Mouse (Mus musculus) MEL (cell line): Measurements from ENCODE around the gene Tigd4. TPM values are rescaled to one million over a fixed set of nuclear protein-coding genes. Genes with fewer than 3 reads are reported as not detected.

Experiments
- DNase-seq: peaks from one replicate; pipeline ENCODE4 v3.0.0; 2011; ENCODE audit warnings: low read depth, low spot score
- H3K27ac ChIP-seq: 2 replicates; pipeline ENCODE4 v1.5.1; 2012; ENCODE audit warnings: low read depth, mild to moderate bottlenecking, control low read depth, low read length, moderate library complexity; ENCODE audit not compliant: control insufficient read depth
- H3K27me3 ChIP-seq, 2 experiments: fragments of 150-350 bp in 1 of 2; sonication (generic) in 1 of 2; 2 replicates each; pipeline ENCODE4 v1.6.1; 2012; ENCODE audit warnings: low read length in 2 of 2, mild to moderate bottlenecking in 2 of 2, improper control_type of control experiment in 1 of 2, moderate library complexity in 1 of 2; ENCODE audit not compliant: insufficient read depth in 2 of 2, control insufficient read depth in 1 of 2
- H3K36me3 ChIP-seq, 2 experiments: 2 replicates each; pipeline ENCODE4 v1.6.1; 2012 to 2014; ENCODE audit warnings: low read length in 2 of 2, improper control_type of control experiment in 1 of 2, inconsistent platforms in 1 of 2, mild to moderate bottlenecking in 1 of 2; ENCODE audit not compliant: insufficient read depth in 2 of 2, control insufficient read depth in 1 of 2
- H3K4me1 ChIP-seq, 2 experiments: fragments of 150-350 bp in 1 of 2; sonication (generic) in 1 of 2; 2 replicates each; pipeline ENCODE4 v1.6.1; 2012; ENCODE audit warnings: low read length in 2 of 2, improper control_type of control experiment in 1 of 2, mild to moderate bottlenecking in 1 of 2; ENCODE audit not compliant: insufficient read depth in 2 of 2, control insufficient read depth in 1 of 2
- H3K4me3 ChIP-seq, 2 experiments: fragments of 150-350 bp in 1 of 2; sonication (generic) in 1 of 2; 2 replicates each; pipeline ENCODE4 v1.5.1; 2012; ENCODE audit warnings: low read depth in 2 of 2, low read length in 2 of 2, mild to moderate bottlenecking in 2 of 2, moderate library complexity in 2 of 2, control low read depth in 1 of 2, improper control_type of control experiment in 1 of 2; ENCODE audit not compliant: control insufficient read depth in 1 of 2, insufficient read depth in 1 of 2
- H3K79me2 ChIP-seq: 2 replicates; pipeline ENCODE4 v1.6.1; 2012; ENCODE audit warnings: mild to moderate bottlenecking, low read length, moderate library complexity; ENCODE audit not compliant: control insufficient read depth, poor library complexity, insufficient read depth
- H3K9ac ChIP-seq: 2 replicates; pipeline ENCODE4 v1.6.1; 2012; ENCODE audit warnings: low read depth, mild to moderate bottlenecking, control low read depth, low read length, moderate library complexity; ENCODE audit not compliant: control insufficient read depth, poor library complexity, severe bottlenecking
- H3K9me3 ChIP-seq: fragments of 150-350 bp; sonication (generic); replicated peaks from 2 replicates; pipeline ENCODE4 v1.6.1; 2012; ENCODE audit warnings: mild to moderate bottlenecking, low read length, improper control_type of control experiment, moderate library complexity; ENCODE audit not compliant: insufficient read depth
- BHLHE40 ChIP-seq: IDR thresholded peaks from 2 replicates; pipeline ENCODE4 v1.6.1; 2012; ENCODE audit warnings: low read depth, mild to moderate bottlenecking, inconsistent platforms, low read length, improper control_type of control experiment, borderline replicate concordance
- CHD1 ChIP-seq: IDR thresholded peaks from 2 replicates; pipeline ENCODE4 v1.6.1; 2012; ENCODE audit warnings: low read depth, mild to moderate bottlenecking, inconsistent platforms, low read length, improper control_type of control experiment
- CHD2 ChIP-seq: IDR thresholded peaks from 2 replicates; pipeline ENCODE4 v1.6.1; 2011; ENCODE audit warnings: low read length, improper control_type of control experiment
- CTCF ChIP-seq, 3 experiments: IDR thresholded peaks in 2 of 3; conservative IDR thresholded peaks in 1 of 3; 2 replicates each; pipeline ENCODE4 v1.5.1; 2011 to 2012; ENCODE audit warnings: low read length in 3 of 3, low read depth in 2 of 3, mild to moderate bottlenecking in 2 of 3, improper control_type of control experiment in 1 of 3, inconsistent platforms in 1 of 3, mixed read lengths in 1 of 3, moderate library complexity in 1 of 3; ENCODE audit not compliant: control insufficient read depth in 1 of 3, insufficient read depth in 1 of 3, poor library complexity in 1 of 3, severe bottlenecking in 1 of 3
- ELF1 ChIP-seq: IDR thresholded peaks from 2 replicates; pipeline ENCODE4 v1.6.1; 2014; ENCODE audit warnings: low read depth, mild to moderate bottlenecking, inconsistent platforms, low read length, improper control_type of control experiment, moderate library complexity
- EP300 ChIP-seq, 2 experiments: IDR thresholded peaks; 2 replicates each; pipeline ENCODE4 v1.6.1; 2011; ENCODE audit warnings: improper control_type of control experiment in 2 of 2, low read length in 2 of 2, low read depth in 1 of 2, mild to moderate bottlenecking in 1 of 2
- ETS1 ChIP-seq: IDR thresholded peaks from 2 replicates; pipeline ENCODE4 v1.6.1; 2012; ENCODE audit warnings: low read depth, mild to moderate bottlenecking, inconsistent platforms, low read length, improper control_type of control experiment, moderate library complexity
- GABPA ChIP-seq: IDR thresholded peaks from 2 replicates; pipeline ENCODE4 v1.6.1; 2012; ENCODE audit warnings: low read depth, mild to moderate bottlenecking, inconsistent platforms, low read length, improper control_type of control experiment, moderate library complexity
- GATA1 ChIP-seq: IDR thresholded peaks from 2 replicates; pipeline ENCODE4 v1.6.1; 2011; ENCODE audit warnings: low read depth, low read length, improper control_type of control experiment
- HCFC1 ChIP-seq: IDR thresholded peaks from 2 replicates; pipeline ENCODE4 v1.6.1; 2012; ENCODE audit warnings: low read depth, mild to moderate bottlenecking, inconsistent platforms, low read length, improper control_type of control experiment, moderate library complexity
- JUND ChIP-seq: IDR thresholded peaks from 2 replicates; pipeline ENCODE4 v1.6.1; 2011; ENCODE audit warnings: low read depth, mild to moderate bottlenecking, improper control_type of control experiment, low read length
- KAT2A ChIP-seq: conservative IDR thresholded peaks from 2 replicates; pipeline ENCODE4 v1.6.1; 2012; ENCODE audit warnings: low read depth, low read length, improper control_type of control experiment, inconsistent platforms
- MAFK ChIP-seq: IDR thresholded peaks from 2 replicates; pipeline ENCODE4 v1.6.1; 2011; ENCODE audit warnings: low read depth, mild to moderate bottlenecking, low read length, improper control_type of control experiment, borderline replicate concordance
- MAX ChIP-seq: IDR thresholded peaks from 2 replicates; pipeline ENCODE4 v1.6.1; 2011; ENCODE audit warnings: low read length, improper control_type of control experiment
- MAZ ChIP-seq: IDR thresholded peaks from 2 replicates; pipeline ENCODE4 v1.6.1; 2012; ENCODE audit warnings: low read depth, mild to moderate bottlenecking, inconsistent platforms, low read length, improper control_type of control experiment
- MEF2A ChIP-seq: IDR thresholded peaks from 2 replicates; pipeline ENCODE4 v1.6.1; 2014; ENCODE audit warnings: low read depth, mild to moderate bottlenecking, inconsistent platforms, low read length, improper control_type of control experiment; ENCODE audit not compliant: poor library complexity, insufficient replicate concordance, severe bottlenecking; ENCODE audit errors: extremely low read depth
- MXI1 ChIP-seq: IDR thresholded peaks from 2 replicates; pipeline ENCODE4 v1.6.1; 2011; ENCODE audit warnings: mild to moderate bottlenecking, low read depth, low read length, improper control_type of control experiment
- MYB ChIP-seq: IDR thresholded peaks from 2 replicates; pipeline ENCODE4 v1.6.1; 2011; ENCODE audit warnings: mild to moderate bottlenecking, low read depth, low read length, improper control_type of control experiment
- MYC ChIP-seq: IDR thresholded peaks from 2 replicates; pipeline ENCODE4 v1.6.1; 2011; ENCODE audit warnings: low read depth, mild to moderate bottlenecking, low read length, improper control_type of control experiment, moderate library complexity
- NELFE ChIP-seq: IDR thresholded peaks from 2 replicates; pipeline ENCODE4 v1.6.1; 2011; ENCODE audit warnings: low read depth, low read length, improper control_type of control experiment
- NRF1 ChIP-seq: IDR thresholded peaks from 2 replicates; pipeline ENCODE4 v1.6.1; 2014; ENCODE audit warnings: low read depth, mild to moderate bottlenecking, inconsistent platforms, low read length, improper control_type of control experiment, moderate library complexity; ENCODE audit not compliant: poor library complexity, insufficient read depth, severe bottlenecking
- POLR2A ChIP-seq, 2 experiments: IDR thresholded peaks; 2 replicates each; pipeline ENCODE4 v1.6.1; 2011 to 2012; ENCODE audit warnings: low read length in 2 of 2, mild to moderate bottlenecking in 2 of 2, control low read depth in 1 of 2, improper control_type of control experiment in 1 of 2, low read depth in 1 of 2, moderate library complexity in 1 of 2; ENCODE audit not compliant: control insufficient read depth in 1 of 2, insufficient read depth in 1 of 2, poor library complexity in 1 of 2
- POLR2AphosphoS5 ChIP-seq: IDR thresholded peaks from 2 replicates; pipeline ENCODE4 v1.6.1; 2012; ENCODE audit warnings: low read depth, borderline replicate concordance, mild to moderate bottlenecking, inconsistent platforms, low read length, moderate library complexity, mixed read lengths
- SIN3A ChIP-seq: IDR thresholded peaks from 2 replicates; pipeline ENCODE4 v1.6.1; 2012; ENCODE audit warnings: low read length, improper control_type of control experiment, inconsistent platforms
- TAL1 ChIP-seq: IDR thresholded peaks from 2 replicates; pipeline ENCODE4 v1.6.1; 2012; ENCODE audit warnings: mild to moderate bottlenecking, inconsistent platforms, low read length, moderate library complexity, mixed read lengths
- TBP ChIP-seq: IDR thresholded peaks from 2 replicates; pipeline ENCODE4 v1.8.0; 2011; ENCODE audit warnings: low read depth, low read length, improper control_type of control experiment
- TCF12 ChIP-seq: IDR thresholded peaks from 2 replicates; pipeline ENCODE4 v1.6.1; 2014; ENCODE audit warnings: low read depth, mild to moderate bottlenecking, inconsistent platforms, low read length, improper control_type of control experiment, moderate library complexity
- UBTF ChIP-seq: IDR thresholded peaks from 2 replicates; pipeline ENCODE4 v1.6.1; 2012; ENCODE audit warnings: low read depth, mild to moderate bottlenecking, inconsistent platforms, low read length, improper control_type of control experiment, moderate library complexity, borderline replicate concordance; ENCODE audit not compliant: insufficient read depth
- USF2 ChIP-seq, 2 experiments: IDR thresholded peaks; 2 replicates each; pipeline ENCODE4 v1.6.1; 2011 to 2012; ENCODE audit warnings: improper control_type of control experiment in 2 of 2, low read length in 2 of 2, borderline replicate concordance in 1 of 2, inconsistent platforms in 1 of 2, low read depth in 1 of 2, mild to moderate bottlenecking in 1 of 2; ENCODE audit not compliant: insufficient read depth in 1 of 2
- ZC3H11A ChIP-seq: IDR thresholded peaks from 2 replicates; pipeline ENCODE4 v1.6.1; 2012; ENCODE audit warnings: low read depth, mild to moderate bottlenecking, inconsistent platforms, low read length, improper control_type of control experiment
- ZKSCAN1 ChIP-seq: IDR thresholded peaks from 2 replicates; pipeline ENCODE4 v1.6.1; 2012; ENCODE audit warnings: low read depth, mild to moderate bottlenecking, inconsistent platforms, low read length, improper control_type of control experiment, moderate library complexity
- ZMIZ1 ChIP-seq: IDR thresholded peaks from 2 replicates; pipeline ENCODE4 v1.6.1; 2012; ENCODE audit warnings: low read depth, mild to moderate bottlenecking, inconsistent platforms, low read length, improper control_type of control experiment, moderate library complexity
- ZNF384 ChIP-seq: IDR thresholded peaks from 2 replicates; pipeline ENCODE4 v1.6.1; 2012; ENCODE audit warnings: low read depth, mild to moderate bottlenecking, inconsistent platforms, low read length, improper control_type of control experiment
- polyA plus RNA-seq, 2 experiments: library from polyadenylated mRNA; stranded (reverse) in 1 of 2; unstranded in 1 of 2; fragments of >175 nt in 1 of 2; fragments of >200 nt in 1 of 2; gene quantifications; 2 replicates each; pipeline versions ENCODE4 v1.2.1 to v1.2.4; 2012; ENCODE audit warnings: low replicate concordance in 2 of 2, low read depth in 1 of 2; ENCODE audit not compliant: insufficient read length in 2 of 2, insufficient read depth in 1 of 2, missing spikeins in 1 of 2
- total RNA-seq: library from RNA; depleted of rRNA; stranded (reverse); fragments of 300-350 nt; gene quantifications from 2 replicates; pipeline ENCODE4 v1.2.3, GENCODE M21; 2012

Gene Tigd4
- total and polyA plus RNA-seq, 3 experiments = not detected

- TF ChIP-seq MAFK (peak; percentile 72; the same call in 1 of the 2 replicates), ZNF384 (no peak)
These were observed 6.6 kb upstream of the Tigd4 start (continued) for GRCm38 (mm10) chr3:84586736-84587135.

- H3K9ac ChIP-seq = peak overlapping the region; percentile 29; the same call in 1 of the 2 replicates
- no peak overlapping the region for H3K27ac ChIP-seq
- TF ChIP-seq ZNF384 (no peak), EP300 (IDR thresholded peaks at IDR 0.05; ENCODE audit: low read depth in 1 of 2, low read length in 2 of 2) (peak; percentile 11 to 13; a peak in 1 of 4 replicates), MYB (no peak), GATA1 (no peak), ELF1 (no peak), ZC3H11A (no peak), ETS1 (peak; percentile 23; the same call in 1 of the 2 replicates), CHD2 (no peak), UBTF (no peak), SIN3A (peak; percentile 39), GABPA (no peak), TAL1 (no peak), ZKSCAN1 (no peak), ZMIZ1 (no peak), POLR2AphosphoS5 (no peak), HCFC1 (no peak), NRF1 (no peak), MXI1 (peak; percentile 78), POLR2A (IDR thresholded peaks at IDR 0.05; ENCODE audit: control insufficient read depth in 1 of 2, insufficient read depth in 1 of 2, low read depth in 1 of 2, low read length in 2 of 2, poor library complexity in 1 of 2) (no peak), CHD1 (no peak), CTCF (IDR thresholded peaks at IDR 0.05 in 2 of 3, conservative IDR thresholded peaks at IDR 0.05 in 1 of 3; ENCODE audit: control insufficient read depth in 1 of 3, insufficient read depth in 1 of 3, low read depth in 2 of 3, low read length in 3 of 3, poor library complexity in 1 of 3, severe bottlenecking in 1 of 3) (no peak), BHLHE40 (peak; percentile 85), KAT2A (no peak), TBP (no peak), NELFE (no peak), JUND (no peak), MEF2A (no peak), TCF12 (no peak), MAX (peak; percentile 54; the same call in 1 of the 2 replicates), MAZ (no peak), MYC (peak; percentile 60; the same call in 1 of the 2 replicates), USF2 (IDR thresholded peaks at IDR 0.05; ENCODE audit: borderline replicate concordance in 1 of 2, insufficient read depth in 1 of 2, low read depth in 1 of 2, low read length in 2 of 2) (no peak)
These were observed 1.7 kb downstream of the Tigd4 start for GRCm38 (mm10) chr3:84594894-84595676.

More at GRCm38 (mm10) chr3:84594894-84595676, 1.7 kb downstream of the Tigd4 start:
- peaks cover 1 to 7% of the 10 kb centered on the region in 2 experiments; a peak in 3 of 4 replicates for H3K4me1 ChIP-seq
- peaks cover 0 to 6% of the 10 kb centered on the region in 2 experiments; a peak in 2 of 4 replicates for H3K36me3 ChIP-seq
- H3K4me3 ChIP-seq = peak overlapping the region; percentile 36 to 71
- H3K79me2 ChIP-seq = no peaks in the 10 kb centered on the region
- no peaks in the 10 kb centered on the region for H3K9me3 ChIP-seq
- peak; percentile 36 for DNase-seq
- H3K27me3 ChIP-seq = peaks cover 3 to 5% of the 10 kb centered on the region in 2 experiments; a peak in 3 of 4 replicates
